33 mouse cellular contexts compared by ENCODE assay signal in genomic region chr15:101573796-101574345, GRCm38 (mm10). TPM values are rescaled to one million over a fixed set of nuclear protein-coding genes. Genes with fewer than 3 reads are reported as not detected.
DNase-seq lines count a peak whose midpoint lies in the region; ATAC-seq and TF ChIP-seq lines count a peak whose summit lies in the region.
"Had no signal": no experiment of that assay in that cellular context is flagged by ENCODE, and none has a peak within 500 bp of the region (broad histone marks: within the 10 kb centered on the region; RNA-seq: fewer than 3 reads in every experiment).

Gene Krt75, minus strand, starts transcription at chr15:101573904.

- DNase-seq in kidney, adult 2 months = no peak
- no peak for DNase-seq in lung, postnatal 0 days (ENCODE audit: low spot score)
- peak; percentile 8 for DNase-seq in brain, embryonic 14.5 days (ENCODE audit: low read depth)
- no peak for DNase-seq in limb, embryonic 10.5 days (ENCODE audit: low spot score)
- DNase-seq in layer of hippocampus, postnatal 36 days = no peak
- no peak for DNase-seq in gastrocnemius, postnatal 36 days
- DNase-seq: adrenal gland, postnatal 10 days; cerebellum, adult 11-12 months; cerebellum, postnatal 10 days; gastrocnemius, adult 2 months; heart, postnatal 14 days; kidney, adult 11 months; layer of hippocampus, adult 9-11 months; liver, postnatal 0 days; lung, postnatal 10 days; right cerebral cortex, postnatal 25 days; thymus, adult 18-20 months; thymus, postnatal 25 days had no signal

- H3K27me3 ChIP-seq in kidney, embryonic 14.5 days (ENCODE audit: control insufficient read depth, insufficient read depth, low read length) = no peaks in the 10 kb centered on the region
- no peaks in the 10 kb centered on the region for H3K27me3 ChIP-seq in kidney, adult 2 months (replicated peaks; ENCODE audit: control insufficient read depth, insufficient read depth, low read length)
- no peaks in the 10 kb centered on the region for H3K27me3 ChIP-seq in lung, embryonic 15.5 days
- no peaks in the 10 kb centered on the region for H3K27me3 ChIP-seq in lung, postnatal 0 days (replicated peaks; ENCODE audit: insufficient read depth, low read length)
- 0 out of 2 replicates have a peak, but pooled peaks cover 3% of the 10 kb centered on the region for H3K27me3 ChIP-seq in limb, embryonic 10.5 days (ENCODE audit: low read depth, poor library complexity, severe bottlenecking)
- H3K27me3 ChIP-seq: forebrain, embryonic 15.5 days; hindbrain, embryonic 15.5 days; midbrain, embryonic 15.5 days had no signal

- H3K27ac ChIP-seq in kidney, embryonic 14.5 days (ENCODE audit: low read depth, low read length) = no peak within 1 kb of the TSS
- no peak within 1 kb of the TSS for H3K27ac ChIP-seq in kidney, adult 2 months (ENCODE audit: insufficient read depth, low read depth, low read length)
- H3K27ac ChIP-seq in lung, embryonic 15.5 days = no peak within 1 kb of the TSS
- no peak within 1 kb of the TSS for H3K27ac ChIP-seq in lung, postnatal 0 days (ENCODE audit: low read length)
- peak within 1 kb of the TSS; percentile 2; the same call in 1 of the 2 replicates for H3K27ac ChIP-seq in limb, embryonic 10.5 days
- H3K27ac ChIP-seq: forebrain, embryonic 15.5 days; gastrocnemius, adult 2 months; heart, adult 2 months; hindbrain, embryonic 10.5 days; hindbrain, embryonic 15.5 days; liver, embryonic 12.5 days; macrophage; midbrain, embryonic 15.5 days had no signal

- whole genome bisulfite sequencing in kidney, embryonic 14.5 days = 41% methylated on average over 15 of the region's 15 CpGs
- 36% methylated on average over 15 of the region's 15 CpGs for WGBS in kidney, adult 2 months
- WGBS in lung, embryonic 15.5 days = 56% methylated on average over 15 of the region's 15 CpGs
- 60% methylated on average over 15 of the region's 15 CpGs for WGBS in lung, postnatal 0 days
- 72% methylated on average over 15 of the region's 15 CpGs for WGBS in limb, embryonic 10.5 days

- peak within 1 kb of the TSS; percentile 21; the same call in 1 of the 2 replicates for H3K4me2 ChIP-seq in kidney, embryonic 14.5 days (replicated peaks; ENCODE audit: low read depth, low read length)
- H3K4me2 ChIP-seq in lung, embryonic 15.5 days = no peak within 1 kb of the TSS
- H3K4me2 ChIP-seq in lung, postnatal 0 days (replicated peaks; ENCODE audit: low read depth, low read length) = no peak within 1 kb of the TSS
- H3K4me2 ChIP-seq: forebrain, embryonic 15.5 days; hindbrain, embryonic 15.5 days; liver, embryonic 12.5 days; midbrain, embryonic 15.5 days had no signal

- peak; percentile 68; the same call in 1 of the 2 replicates for ATAC-seq in kidney, embryonic 14.5 days (ENCODE audit: low FRiP score, low TSS enrichment)
- 0 out of 2 replicates have a peak, but pooled peaks have one; percentile 8 for ATAC-seq in lung, embryonic 15.5 days (ENCODE audit: borderline replicate concordance, extremely low read depth, low FRiP score, low TSS enrichment)
- no peak for ATAC-seq in lung, postnatal 0 days
- ATAC-seq: forebrain, embryonic 15.5 days; inflammation-experienced regulatory T-cells, adult 6 months; liver, embryonic 12.5 days; liver, postnatal 0 days; midbrain, embryonic 15.5 days had no signal

- TF ChIP-seq CTCF in kidney, adult 2 months (conservative IDR thresholded peaks at IDR 0.05; ENCODE audit: insufficient read depth, insufficient read length, low read depth, low read length) = no peak
- no peak for TF ChIP-seq CTCF in lung, postnatal 0 days (IDR thresholded peaks at IDR 0.05)
- TF ChIP-seq CTCF in brain, embryonic 14.5 days (IDR thresholded peaks at IDR 0.05; ENCODE audit: borderline replicate concordance, extremely low read depth, insufficient read depth, insufficient read length) = no peak

- intact Hi-C loops in gastrocnemius, postnatal 36 days (cut with DNase I) = no loop called here

- no peaks in the 10 kb centered on the region for H3K9me3 ChIP-seq in kidney, embryonic 14.5 days (ENCODE audit: control insufficient read depth, low read length)
- no peaks in the 10 kb centered on the region for H3K9me3 ChIP-seq in lung, embryonic 15.5 days
- H3K9me3 ChIP-seq in lung, postnatal 0 days (ENCODE audit: low read length) = no peaks in the 10 kb centered on the region
- no peaks in the 10 kb centered on the region for H3K9me3 ChIP-seq in limb, embryonic 10.5 days (replicated peaks)
- H3K9me3 ChIP-seq: forebrain, embryonic 15.5 days; hindbrain, embryonic 10.5 days; hindbrain, embryonic 15.5 days; liver, embryonic 12.5 days; midbrain, embryonic 15.5 days had no signal

- no peak for TF ChIP-seq EP300 in lung, postnatal 0 days (IDR thresholded peaks at IDR 0.05)

- no peak for TF ChIP-seq POLR2A in kidney, adult 2 months (IDR thresholded peaks at IDR 0.05; ENCODE audit: low read depth, low read length)
- TF ChIP-seq POLR2A in brain, embryonic 14.5 days (IDR thresholded peaks at IDR 0.05; ENCODE audit: borderline replicate concordance, extremely low read depth, insufficient read depth, insufficient read length, poor library complexity, severe bottlenecking) = no peak

- no peak within 1 kb of the TSS for H3K9ac ChIP-seq in kidney, embryonic 14.5 days (ENCODE audit: low read depth, low read length)
- H3K9ac ChIP-seq in lung, embryonic 15.5 days = no peak within 1 kb of the TSS
- no peak within 1 kb of the TSS for H3K9ac ChIP-seq in lung, postnatal 0 days (replicated peaks; ENCODE audit: low read depth)
- H3K9ac ChIP-seq: forebrain, embryonic 15.5 days; hindbrain, embryonic 15.5 days; liver, embryonic 12.5 days; liver, postnatal 0 days; midbrain, embryonic 15.5 days had no signal

- H3K4me3 ChIP-seq in kidney, embryonic 14.5 days (ENCODE audit: low read length) = no peak within 1 kb of the TSS
- H3K4me3 ChIP-seq in kidney, adult 2 months (ENCODE audit: insufficient read depth, low read depth, low read length) = no peak within 1 kb of the TSS
- H3K4me3 ChIP-seq in lung, embryonic 15.5 days = no peak within 1 kb of the TSS
- H3K4me3 ChIP-seq in lung, postnatal 0 days (ENCODE audit: low read depth, low read length) = no peak within 1 kb of the TSS
- no peak within 1 kb of the TSS for H3K4me3 ChIP-seq in limb, embryonic 10.5 days
- H3K4me3 ChIP-seq: forebrain, embryonic 15.5 days; gastrocnemius, adult 2 months; heart, adult 2 months; hindbrain, embryonic 10.5 days; hindbrain, embryonic 15.5 days; liver, embryonic 12.5 days; midbrain, embryonic 15.5 days had no signal

- H3K4me1 ChIP-seq in kidney, embryonic 14.5 days (ENCODE audit: control insufficient read depth, insufficient read depth, low read length) = peaks cover 6% of the 10 kb centered on the region
- no peaks in the 10 kb centered on the region for H3K4me1 ChIP-seq in kidney, adult 2 months (ENCODE audit: control insufficient read depth, insufficient read depth, low read length)
- H3K4me1 ChIP-seq in lung, embryonic 15.5 days = no peaks in the 10 kb centered on the region
- no peaks in the 10 kb centered on the region for H3K4me1 ChIP-seq in lung, postnatal 0 days (ENCODE audit: insufficient read depth, low read depth, low read length)
- H3K4me1 ChIP-seq in limb, embryonic 10.5 days = peaks cover 20% of the 10 kb centered on the region
- H3K4me1 ChIP-seq: forebrain, embryonic 15.5 days; hindbrain, embryonic 15.5 days; liver, embryonic 12.5 days; midbrain, embryonic 15.5 days had no signal

- H3K36me3 ChIP-seq in kidney, embryonic 14.5 days (ENCODE audit: control insufficient read depth, insufficient read depth, low read length) = no peaks in the 10 kb centered on the region
- H3K36me3 ChIP-seq in kidney, adult 2 months (ENCODE audit: control insufficient read depth, insufficient read depth, low read length) = no peaks in the 10 kb centered on the region
- no peaks in the 10 kb centered on the region for H3K36me3 ChIP-seq in lung, embryonic 15.5 days
- no peaks in the 10 kb centered on the region for H3K36me3 ChIP-seq in lung, postnatal 0 days (ENCODE audit: insufficient read depth, low read length)
- H3K36me3 ChIP-seq in limb, embryonic 10.5 days = no peaks in the 10 kb centered on the region
- H3K36me3 ChIP-seq: forebrain, embryonic 15.5 days; hindbrain, embryonic 10.5 days; hindbrain, embryonic 15.5 days; liver, embryonic 12.5 days; midbrain, embryonic 15.5 days had no signal

RNA-seq across cellular contexts. Expression of gene Krt75, which starts in this region (rescaled TPM):
- polyA plus RNA-seq in kidney, embryonic 14.5 days (2014; fragmentation: Nextera tagmentation; extraction: Ambion mirVana) = 0.11 and 0.23 TPM in 2 replicates
- polyA plus RNA-seq in kidney, adult 2 months (2012; rRNA removed) = not detected in 2 replicates
- polyA plus RNA-seq in lung, embryonic 15.5 days (2015; fragmentation: Nextera tagmentation; extraction: Ambion mirVana) = 0.05 and 0.14 TPM in 2 replicates
- polyA plus RNA-seq in lung, postnatal 0 days (2015; fragmentation: Nextera tagmentation; extraction: Ambion mirVana) = not detected in 2 replicates
- 0.06 and 0.07 TPM in 2 replicates for polyA plus RNA-seq in brain, embryonic 14.5 days (2012; rRNA removed)
- polyA plus RNA-seq in limb, embryonic 10.5 days (2016; fragmentation: Nextera tagmentation; extraction: Ambion mirVana) = 0.04 and 0.10 TPM in 2 replicates
- total RNA-seq in layer of hippocampus, postnatal 36 days (2021) = not detected
- total RNA-seq in gastrocnemius, postnatal 36 days (2021) = not detected
- total RNA-seq: adrenal gland, postnatal 10 days; common myeloid progenitor, adult 5-6 weeks; gastrocnemius, adult 2 months; heart, adult 2 months; heart, postnatal 14 days; left cerebral cortex, adult 18-20 months; left cerebral cortex, postnatal 14 days; megakaryocyte-erythroid progenitor cell, adult 5-6 weeks had no signal
- polyA plus RNA-seq: forebrain, embryonic 15.5 days; heart, adult 2 months; liver, embryonic 12.5 days; liver, postnatal 0 days; macrophage; neural tube, embryonic 11.5 days had no signal

Comparison
In these comparisons a context has a peak if more than half of its experiments do, and no peak if none do; other contexts are left out.
1. Peak in ATAC-seq and H3K4me2 ChIP-seq in kidney, embryonic 14.5 days; RNA of the gene not detected or under 1 TPM.
2. Peak in ATAC-seq in lung, embryonic 15.5 days; RNA of the gene not detected or under 1 TPM.
3. Peak in DNase-seq in brain, embryonic 14.5 days; RNA of the gene not detected or under 1 TPM.